Mouse (Mus musculus) gonadal fat pad, adult 2 months (tissue): ENCODE results near the gene Tmem234. TPM values are rescaled to one million over a fixed set of nuclear protein-coding genes. Genes with fewer than 3 reads are reported as not detected.

Experiments used
- DNase-seq: peaks from one replicate; pipeline ENCODE4 v3.0.0-alpha.2; 2012; ENCODE audit warnings: low read depth
- polyA plus RNA-seq: library from polyadenylated mRNA; depleted of rRNA; stranded (reverse); fragments of >200 nt; gene quantifications from 2 replicates; pipeline ENCODE4 v1.2.3, GENCODE M21; 2012

Gene Tmem234
- polyA plus RNA-seq, 1 experiment, result 221 TPM

DNA sequence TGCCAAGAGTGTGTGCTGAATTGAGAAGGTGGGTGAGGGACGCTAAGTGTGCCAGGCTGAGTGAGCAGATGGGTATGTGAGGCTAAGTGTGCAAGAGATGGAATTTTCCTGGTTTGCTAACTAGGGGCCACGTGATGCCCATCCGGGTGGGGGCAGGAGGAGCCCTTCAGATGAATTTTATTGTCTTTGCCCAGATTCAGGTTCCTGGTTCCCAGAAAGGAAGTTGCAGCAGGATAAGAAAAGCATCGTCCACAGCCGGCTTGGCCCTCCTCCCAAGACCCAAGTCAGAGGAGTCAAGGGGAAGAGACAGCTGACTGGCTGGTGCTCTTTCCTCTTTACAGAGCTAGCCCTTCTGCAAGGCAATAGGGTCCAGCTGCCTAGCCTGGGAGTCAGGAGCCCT lies 22.0 kb upstream of the Tmem234 start, which contains the start of gene Fam167b:
Gene Fam167b, minus strand, starts transcription at position 84 of the 400 bp plus-strand sequence.
- no peak for DNase-seq

DNA sequence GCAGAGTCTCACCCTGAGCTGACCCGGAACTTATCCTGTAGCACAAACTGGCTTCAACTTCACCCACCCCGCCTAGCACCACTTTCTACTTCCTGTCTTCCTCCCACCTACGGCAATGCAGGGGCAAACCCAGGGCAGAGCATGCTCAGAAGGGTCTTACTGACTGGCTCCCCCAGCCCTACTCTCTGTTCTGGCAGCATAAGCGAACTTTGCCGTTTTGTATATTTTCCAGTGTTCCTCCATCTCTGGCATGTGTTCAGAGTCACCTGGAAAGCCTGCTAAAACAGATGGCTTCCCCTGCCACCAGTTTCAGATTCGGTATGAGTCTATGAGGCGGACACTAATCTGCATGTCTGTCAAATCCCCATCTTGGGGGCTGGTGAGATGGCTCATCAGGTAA lies 20.1 kb upstream of the Tmem234 start:
- DNase-seq, result no peak

DNA sequence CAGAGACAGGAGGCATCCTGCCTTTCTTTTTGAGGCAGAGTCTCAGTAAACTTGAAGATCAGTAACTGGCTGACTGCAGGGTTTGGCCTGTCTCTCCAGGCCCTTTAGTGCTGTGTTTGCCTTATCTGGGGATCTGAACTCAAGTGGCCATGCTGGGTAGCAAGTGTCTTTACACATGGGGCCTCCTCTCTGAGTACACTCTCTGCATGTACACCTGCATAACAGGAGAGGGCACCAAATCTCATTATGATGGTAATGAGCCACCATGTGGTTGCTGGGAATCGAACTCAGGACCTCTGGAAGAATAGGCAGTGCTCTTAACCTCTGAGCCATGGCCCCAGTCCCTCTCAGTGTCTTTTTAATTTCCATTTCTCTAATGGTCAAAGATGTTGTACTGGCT lies 18.2 kb upstream of the Tmem234 start:
- DNase-seq, result no peak

DNA sequence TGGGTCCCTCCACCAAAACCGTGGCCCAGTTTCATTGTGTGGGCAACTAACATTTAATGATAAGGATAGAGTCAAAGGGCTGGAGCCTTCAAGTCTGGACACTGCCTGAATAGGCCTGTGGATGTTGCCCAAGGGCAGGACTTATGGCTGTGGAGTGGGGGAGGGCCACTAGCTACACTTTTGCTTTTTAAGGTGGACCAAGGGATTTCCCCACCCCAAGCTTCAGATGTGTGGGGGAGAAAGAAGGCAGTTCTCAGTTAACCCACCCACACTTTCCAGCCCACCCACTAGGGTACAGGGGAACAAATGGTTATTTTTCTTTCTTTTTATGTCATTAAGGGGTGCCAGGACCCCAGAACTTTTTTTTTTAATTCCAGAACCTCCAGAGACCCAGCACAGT lies 16.1 kb upstream of the Tmem234 start:
- DNase-seq, result no peak

DNA sequence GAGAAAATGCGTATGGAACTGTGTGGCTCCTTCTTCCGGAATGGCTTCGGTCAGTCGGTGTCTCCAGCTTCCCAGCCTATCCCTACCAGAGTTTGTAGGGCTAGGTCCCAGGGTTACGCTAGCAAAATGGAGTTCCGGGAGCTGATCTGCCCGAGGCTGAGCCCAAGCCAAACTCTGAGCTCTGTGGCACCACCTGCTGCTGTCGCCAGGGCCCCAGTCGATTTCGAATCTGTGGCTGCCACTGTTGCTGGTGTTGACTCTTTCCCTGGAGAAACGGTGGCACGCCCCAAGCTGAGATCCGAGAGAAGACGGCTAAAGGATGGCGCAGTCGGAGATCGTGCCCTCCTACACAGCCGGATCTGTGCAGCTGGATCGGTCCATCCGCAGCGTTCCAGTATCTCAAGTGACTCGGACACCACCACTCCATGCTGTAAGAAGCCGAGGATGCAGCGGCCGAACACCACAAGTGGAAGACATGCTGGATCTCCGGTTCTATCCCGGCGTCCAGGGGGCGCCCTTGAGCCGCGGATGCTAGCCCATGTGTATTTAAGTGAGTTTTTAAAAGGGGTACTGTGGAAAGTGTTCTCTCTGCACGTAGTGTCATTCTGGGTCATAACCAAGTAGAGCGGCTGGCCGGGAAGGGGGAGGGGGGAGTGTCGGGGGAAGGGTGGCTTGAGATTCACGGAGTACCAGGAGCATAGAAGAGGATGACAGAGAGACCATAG lies 15.4 kb upstream of the Tmem234 start:
- DNase-seq, result no peak

DNA sequence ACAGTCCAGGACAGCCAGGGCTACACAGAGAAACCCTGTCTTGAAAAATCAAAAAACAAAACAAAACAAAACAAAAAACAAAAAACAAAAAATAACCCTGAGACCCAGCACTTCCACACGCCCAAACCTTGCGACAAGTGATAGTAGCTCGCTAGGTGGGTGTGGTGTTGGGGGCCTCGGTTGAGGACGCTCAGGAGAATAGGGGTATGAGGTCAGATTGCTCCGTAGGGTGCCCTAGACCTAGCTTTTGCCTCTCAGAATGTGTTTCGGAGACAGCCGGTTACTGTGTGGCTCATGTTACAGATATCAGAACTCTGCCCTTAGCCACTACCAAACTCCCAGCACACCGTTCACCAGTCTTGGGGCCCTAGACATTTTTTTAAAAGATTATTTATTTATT lies 14.7 kb upstream of the Tmem234 start:
- no peak for DNase-seq

DNA sequence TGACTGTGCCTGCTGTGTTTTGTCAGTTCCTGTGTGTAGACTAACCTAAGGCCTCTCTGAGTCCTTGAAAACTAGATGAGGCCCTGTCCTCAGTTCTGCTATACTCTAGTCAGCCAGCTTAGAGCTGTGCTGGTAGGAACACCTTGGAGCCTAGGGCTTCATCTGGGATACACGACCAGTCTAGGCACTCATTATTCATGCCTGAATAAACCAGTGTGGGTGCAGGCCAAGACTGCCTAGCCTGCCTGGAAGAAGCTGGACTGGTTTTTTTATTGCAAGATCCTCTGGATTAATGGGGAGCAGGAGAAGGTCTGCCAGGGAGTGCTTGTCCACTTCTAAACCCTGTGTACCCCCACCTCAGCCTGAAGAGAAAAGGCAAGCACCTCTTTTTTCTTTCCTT lies 13.5 kb upstream of the Tmem234 start:
- DNase-seq, result no peak

DNA sequence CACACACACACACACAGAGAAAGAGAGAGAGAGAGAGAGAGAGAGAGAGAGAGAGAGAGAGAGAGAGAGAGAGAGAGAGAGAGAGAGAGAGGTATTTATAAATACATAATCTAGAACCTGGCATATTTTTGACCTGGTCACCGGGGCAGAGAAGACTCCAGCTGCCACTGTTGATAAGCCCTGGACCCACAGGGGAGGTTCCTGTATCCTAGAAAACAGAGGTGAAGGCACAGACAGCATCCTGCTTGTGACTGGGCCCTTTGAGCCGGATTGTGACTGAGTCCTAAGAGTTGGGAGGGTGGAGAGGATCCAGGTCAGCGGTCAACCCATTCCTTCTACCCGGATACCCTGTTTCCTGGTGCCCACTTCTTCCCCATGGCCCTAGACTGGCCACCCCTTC lies 11.6 kb upstream of the Tmem234 start:
- DNase-seq, result no peak

DNA sequence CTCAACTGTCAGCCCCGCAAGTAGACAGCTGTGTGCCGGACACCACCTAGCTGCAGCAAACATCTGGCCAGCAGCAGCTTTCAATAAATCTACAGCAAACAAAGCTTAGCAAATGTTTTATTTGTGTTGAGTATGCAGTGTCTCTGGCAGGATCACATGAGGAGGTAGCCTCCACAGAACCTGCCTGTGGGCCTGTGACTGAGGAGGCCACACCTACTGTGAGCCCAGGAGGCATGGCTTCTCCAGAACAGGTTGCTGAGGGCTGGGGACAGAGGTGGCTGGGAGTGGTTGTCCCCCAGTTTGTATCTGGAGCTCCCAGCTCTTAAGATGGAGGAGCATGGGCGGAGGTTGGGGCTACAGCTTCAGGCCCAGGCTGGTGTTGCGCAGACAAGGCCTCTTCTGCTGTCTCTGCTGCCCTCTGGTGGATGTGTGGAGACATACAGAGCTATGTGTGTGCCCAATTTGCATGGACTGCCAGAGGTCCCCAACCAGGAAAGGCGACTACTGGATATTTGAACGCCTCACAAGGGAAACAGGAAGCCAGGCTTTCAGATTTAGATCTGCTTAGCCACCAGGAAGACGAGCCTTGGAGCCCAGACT lies 8.1 kb downstream of the Tmem234 start:
- no peak for DNase-seq

DNA sequence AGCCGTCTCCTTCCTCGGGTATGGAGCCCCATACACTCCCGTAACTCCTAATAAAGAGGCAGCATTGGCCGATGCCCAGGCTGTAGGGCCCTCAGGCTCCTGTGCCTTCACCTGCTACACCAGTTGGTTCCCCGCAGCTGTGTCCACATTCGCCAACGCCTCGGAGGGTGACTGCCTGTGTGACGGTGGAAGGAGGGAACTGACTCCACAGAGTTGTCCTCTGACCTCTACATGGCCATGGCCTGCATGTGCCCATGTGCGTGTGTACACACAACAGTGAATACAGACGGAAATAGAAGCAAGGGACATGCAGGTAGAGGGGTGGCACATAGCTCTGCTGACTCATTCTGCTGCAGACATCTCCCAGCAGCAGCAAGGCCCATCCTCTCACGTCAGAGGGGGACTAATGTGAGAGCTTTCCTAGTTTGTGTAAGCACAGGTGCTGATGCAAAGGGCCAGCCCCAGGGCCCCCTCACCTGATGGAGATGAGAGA lies 8.7 kb downstream of the Tmem234 start:
- no peak for DNase-seq

DNA sequence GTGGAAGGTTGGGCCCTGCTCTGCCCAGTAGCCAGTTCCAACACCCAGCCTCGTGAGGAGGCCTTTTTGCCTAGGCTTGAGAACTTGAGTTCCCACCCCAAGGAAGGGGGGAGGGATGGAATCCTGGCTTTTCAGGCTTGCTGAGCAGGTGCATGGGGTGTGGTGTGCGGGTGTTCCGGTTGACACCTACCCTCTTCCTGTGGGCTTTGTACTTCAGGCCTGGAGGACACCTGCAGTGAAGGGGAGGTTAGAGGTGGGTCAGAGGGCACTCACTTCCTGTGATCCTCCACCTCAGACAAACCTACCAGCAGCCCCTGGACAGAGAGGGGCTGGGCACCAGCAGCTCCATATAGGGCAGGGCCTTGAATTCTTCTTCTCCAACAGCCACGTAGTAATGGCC lies 9.6 kb downstream of the Tmem234 start:
- no peak for DNase-seq

DNA sequence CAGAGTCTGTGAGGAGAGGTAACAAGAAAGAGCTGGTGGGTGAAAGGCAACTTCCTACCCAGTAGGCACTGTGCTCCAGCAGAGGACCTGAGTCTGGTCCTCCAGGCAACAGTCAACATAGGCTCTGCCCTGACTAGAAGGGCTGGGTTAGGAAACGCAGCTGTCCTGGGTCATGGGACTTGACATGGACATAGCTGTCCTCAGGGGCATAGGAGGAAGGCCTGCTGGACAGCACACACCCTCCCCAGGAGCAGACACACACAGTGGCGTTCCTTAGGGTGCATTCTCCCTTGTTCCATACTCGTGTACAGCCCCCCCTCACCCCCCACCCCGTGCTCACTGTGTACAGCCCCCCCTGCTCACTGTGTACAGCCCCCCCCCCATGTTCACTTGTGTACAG lies 10.0 kb downstream of the Tmem234 start:
- DNase-seq, result no peak

DNA sequence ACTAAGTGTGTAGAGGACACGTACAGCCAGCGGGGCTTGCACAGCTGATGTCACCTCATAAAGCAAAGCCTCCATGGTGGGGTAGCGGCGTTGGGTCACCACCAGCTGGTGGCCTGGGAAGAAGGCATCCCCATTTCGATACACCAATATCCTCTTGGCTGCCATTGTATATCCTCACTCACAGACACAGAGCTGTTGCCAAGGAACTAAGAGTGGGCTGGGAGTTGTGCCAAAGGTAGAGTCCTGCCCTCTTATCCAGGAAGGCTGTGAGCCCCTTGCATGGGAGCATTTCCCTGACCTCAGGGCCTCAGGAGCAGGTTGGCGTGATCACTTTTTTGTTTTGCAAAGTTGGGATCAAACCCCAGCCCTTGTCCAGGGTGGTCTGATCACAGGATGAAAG lies 13.6 kb downstream of the Tmem234 start, which contains the start of gene Dcdc2b:
Gene Dcdc2b, minus strand, starts transcription at position 165 of the 400 bp plus-strand sequence.
- no peak for DNase-seq

DNA sequence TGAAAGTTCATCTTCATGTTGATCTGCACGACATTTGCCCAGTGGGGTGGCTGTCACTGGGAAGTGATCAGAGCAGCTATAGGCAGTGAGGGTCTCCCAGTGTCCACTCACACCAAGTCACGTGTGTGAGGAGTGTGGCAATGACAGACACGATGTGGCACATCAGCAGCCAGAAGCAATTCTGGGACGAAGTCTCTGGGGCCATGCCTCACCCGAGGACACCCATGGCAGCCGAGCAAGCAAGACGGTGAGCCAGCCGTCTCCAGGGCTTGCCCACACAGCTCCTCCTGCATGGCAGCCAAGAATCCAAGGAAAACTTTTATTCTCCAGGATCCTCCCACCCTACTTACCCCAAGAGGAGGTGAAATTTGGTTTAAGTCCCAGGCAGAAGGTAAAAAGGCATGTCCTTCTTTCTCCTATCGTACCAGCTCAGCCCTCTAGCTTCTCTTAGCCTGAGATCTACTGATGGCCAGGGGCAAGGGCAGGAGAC lies 15.4 kb downstream of the Tmem234 start:
- no peak for DNase-seq

DNA sequence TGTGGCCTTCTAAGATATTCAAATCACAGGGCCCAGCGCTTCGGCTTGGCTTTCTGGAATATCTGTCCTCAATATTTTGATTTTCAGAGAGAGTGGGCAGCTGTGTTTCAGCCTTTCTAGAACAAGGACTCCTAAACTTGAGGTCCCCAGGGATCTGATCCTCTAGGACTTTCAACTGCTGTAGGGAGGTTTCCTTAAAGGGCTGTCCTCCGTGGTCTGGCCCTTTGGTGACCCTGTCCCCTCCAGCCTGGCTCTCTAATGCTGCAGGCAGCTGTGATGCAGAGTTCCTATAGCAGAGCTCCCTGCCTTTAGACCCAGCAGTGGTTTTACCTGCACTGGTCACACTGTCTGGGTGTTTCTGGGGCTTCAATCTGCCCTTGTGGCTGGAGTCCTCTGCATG lies 16.2 kb downstream of the Tmem234 start:
- DNase-seq, result no peak

DNA sequence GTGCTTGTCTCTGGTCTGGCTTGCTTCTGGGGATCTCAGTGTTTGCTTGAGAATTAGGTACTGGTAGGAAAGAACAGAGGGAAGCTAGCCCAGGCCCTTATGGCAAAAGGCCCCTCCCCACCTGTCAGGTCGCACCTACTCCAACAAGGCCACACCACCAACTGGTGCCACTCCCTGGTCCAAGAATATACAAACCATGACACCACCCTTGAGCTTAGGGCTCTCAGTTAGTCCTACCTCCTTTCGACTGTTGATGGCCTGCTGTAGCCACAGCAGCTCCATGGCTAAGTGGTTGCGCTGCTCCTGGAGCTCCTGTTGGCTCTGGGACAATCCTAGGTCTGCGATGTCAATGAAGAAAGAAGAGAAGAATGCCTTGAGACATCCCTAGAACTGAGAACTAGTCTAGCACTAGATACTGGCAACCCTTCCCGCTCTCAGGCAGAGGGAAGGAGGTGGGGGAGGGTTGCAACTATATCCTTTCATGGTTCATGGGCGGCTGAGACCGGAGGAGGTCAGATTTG lies 16.7 kb downstream of the Tmem234 start:
- no peak for DNase-seq

DNA sequence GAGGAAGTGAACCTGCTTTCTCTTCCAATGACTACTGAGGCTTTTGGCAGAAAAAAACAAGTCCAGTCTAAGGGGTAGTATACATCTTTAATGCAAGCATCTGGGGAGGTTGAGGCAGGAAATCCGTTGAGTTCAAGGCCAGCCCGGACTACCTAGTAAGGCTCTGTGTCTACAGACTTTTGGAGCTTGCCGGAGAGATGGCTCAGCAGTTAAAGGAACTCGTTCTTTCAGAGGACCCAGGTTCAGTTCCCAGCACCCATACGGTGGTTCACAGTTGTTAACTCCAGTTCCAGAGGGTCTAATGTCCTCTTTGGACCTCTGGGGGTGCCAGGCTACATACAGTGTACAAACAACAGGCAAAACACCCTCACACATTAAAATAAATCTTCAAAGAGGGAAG lies 17.6 kb downstream of the Tmem234 start:
- no peak for DNase-seq

DNA sequence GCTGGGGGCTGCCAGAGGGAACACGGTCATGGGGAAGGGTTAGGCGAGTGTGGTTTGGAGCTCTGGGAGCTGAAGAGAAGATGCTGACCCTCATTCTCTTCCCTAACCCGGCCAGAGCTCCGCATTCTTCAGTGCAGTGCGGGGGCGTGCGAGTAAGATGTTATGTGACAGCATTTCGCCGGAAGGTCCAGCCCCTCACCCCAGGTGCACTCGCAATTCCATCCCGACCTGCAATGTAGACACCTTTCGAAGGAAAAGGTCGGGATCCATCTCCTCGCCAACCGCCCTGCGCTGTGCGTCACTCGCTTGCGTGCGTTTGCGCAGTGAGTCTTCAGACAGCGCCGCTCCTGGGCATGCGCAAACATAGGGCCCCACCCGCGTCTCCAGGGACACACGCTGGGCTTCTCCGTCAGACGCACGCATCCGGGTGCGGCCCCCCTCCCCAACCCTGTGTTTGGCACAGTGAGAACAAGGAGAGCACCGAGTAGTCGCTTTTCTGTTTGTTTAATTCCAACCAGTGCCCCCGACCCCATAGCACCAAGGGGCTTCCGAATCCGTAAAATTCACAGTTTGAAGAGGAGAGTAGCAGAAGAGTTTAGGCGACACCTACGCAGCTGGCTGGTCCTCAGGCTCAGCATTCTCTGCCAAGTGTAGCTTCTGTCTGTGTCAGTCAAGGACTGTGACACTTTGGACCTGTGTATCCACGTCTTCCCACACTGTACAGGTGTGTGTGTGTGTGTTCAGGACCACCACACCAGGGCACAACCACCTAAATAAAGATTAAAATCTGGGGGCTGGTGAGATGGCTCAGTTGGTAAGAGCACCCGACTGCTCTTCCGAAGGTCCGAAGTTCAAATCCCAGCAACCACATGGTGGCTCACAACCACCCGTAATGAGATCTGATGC lies 18.6 kb downstream of the Tmem234 start, which contains the start of gene Iqcc:
Gene Iqcc, minus strand, starts transcription at position 314 of the 906 bp plus-strand sequence.
- DNase-seq, result no peak

DNA sequence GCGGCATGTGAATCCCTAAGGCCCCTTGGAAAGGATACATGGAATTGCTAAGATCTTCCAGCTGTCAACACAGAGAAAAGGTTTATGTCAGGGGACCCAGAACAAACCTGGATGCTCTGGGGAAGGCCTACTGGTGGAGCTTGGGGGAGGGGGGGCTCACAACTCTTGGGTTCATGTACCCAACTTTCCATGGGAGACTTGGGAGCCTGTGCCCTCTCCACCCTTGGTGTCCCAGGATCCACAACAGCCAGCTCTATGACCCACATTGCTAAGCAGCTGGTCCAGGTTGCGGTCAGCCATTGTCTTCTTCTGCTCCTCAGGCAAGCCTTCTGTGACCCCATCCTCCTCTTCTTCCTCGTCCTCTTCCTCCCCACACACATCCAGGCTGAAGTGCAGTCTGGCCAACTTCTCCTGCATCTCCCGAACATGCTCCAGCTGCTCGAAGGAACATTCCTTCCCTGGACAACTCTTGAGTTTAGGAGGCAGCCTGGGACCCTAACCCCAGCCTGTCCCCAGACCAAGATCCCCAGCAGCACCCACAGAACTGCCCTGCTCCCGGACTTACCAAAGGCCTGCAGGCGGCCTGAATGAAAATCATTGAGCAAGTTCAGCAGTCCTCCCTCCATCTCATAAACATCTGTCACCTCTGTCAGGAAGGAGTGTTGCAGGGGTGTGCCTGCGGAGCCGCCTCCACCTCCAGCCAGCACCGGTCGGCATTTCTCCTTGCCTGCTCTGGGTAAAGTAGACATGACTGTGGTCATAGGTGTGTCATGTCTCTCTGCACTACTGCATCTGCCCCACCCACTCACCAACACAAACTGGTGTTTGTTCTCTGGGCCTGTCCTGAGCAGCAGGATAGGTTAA lies 20.2 kb downstream of the Tmem234 start:
- DNase-seq, result no peak

DNA sequence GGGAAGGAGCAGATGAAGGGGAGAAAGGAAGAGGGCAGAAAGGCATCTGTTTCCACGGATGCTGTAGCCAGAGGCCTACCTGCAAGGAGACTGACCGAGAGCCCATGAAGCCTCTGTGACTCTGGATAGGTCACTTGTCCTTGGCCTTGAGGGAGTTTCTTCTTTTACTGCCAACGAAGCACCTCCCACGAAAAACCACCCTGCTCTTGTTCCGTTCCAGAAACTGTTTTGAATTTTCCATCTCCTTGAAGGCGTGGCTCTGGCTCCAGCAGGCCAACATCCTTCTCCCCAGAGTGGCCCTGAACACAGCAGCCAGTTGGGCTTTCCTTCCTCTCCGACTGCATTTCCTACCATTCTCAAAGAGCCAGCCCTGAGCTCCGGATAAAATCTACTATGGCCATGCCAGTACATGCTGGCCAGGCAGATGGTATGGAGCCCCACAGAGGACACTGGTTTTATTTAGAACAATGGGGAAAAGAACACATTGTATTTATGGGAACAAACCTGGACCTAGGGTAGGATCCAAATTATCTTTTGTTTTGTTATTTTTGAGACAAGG lies 20.9 kb downstream of the Tmem234 start:
- no peak for DNase-seq
